Mouse (Mus musculus) megakaryocyte, adult 5-6 weeks (primary cell): Measurements from ENCODE around the gene Klf7. TPM values are rescaled to one million over a fixed set of nuclear protein-coding genes. Genes with fewer than 3 reads are reported as not detected.

Experiments
- ATAC-seq: 2 replicates; pipeline ENCODE4 v1.8.0; 2016; ENCODE audit warnings: mild to moderate bottlenecking, inconsistent platforms; ENCODE audit not compliant: poor library complexity, severe bottlenecking
- total RNA-seq, 2 experiments: library from RNA; stranded (forward) in 1 of 2; stranded (reverse) in 1 of 2; fragments of 153-499, 151-499 nt in 1 of 2; fragments of 221-1000, 200-1000 nt in 1 of 2; gene quantifications; 2 replicates each; pipeline versions ENCODE4 v1.2.3 to v1.2.4; 2015 to 2017

The Klf7 gene
- total RNA-seq, 2 experiments from 2014 or later: 8.3 to 11.9 TPM

GRCm38 (mm10) chr1:63992506-63992905, 129.6 kb downstream of the Klf7 start:
- ATAC-seq: peak; percentile 60; the same call in 1 of the 2 replicates

DNA sequence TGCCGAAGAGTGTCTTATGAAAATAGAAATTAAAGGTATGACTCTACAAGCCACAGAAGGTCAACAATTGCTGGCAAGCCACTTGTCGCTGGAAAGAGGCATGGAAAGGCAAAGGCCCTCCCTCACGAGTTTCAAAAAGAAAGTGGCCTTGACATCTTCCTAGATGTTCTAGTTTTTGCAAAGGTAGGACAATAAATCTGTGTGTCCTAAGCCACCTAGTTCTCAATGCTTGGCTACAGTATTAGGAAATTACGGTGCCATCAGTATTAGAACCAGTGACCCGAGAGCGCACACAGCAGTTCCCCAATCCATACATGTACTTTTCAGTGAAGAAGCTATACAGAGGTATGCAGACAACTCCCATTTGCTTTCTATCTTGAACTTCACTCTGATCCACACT, 131.7 kb downstream of the Klf7 start:
- no peak for ATAC-seq

- peak; percentile 57 for ATAC-seq
Observed at GRCm38 (mm10) chr1:63980733-63981132, 141.3 kb downstream of the Klf7 start.
